8 mouse cellular contexts compared by ENCODE assay signal in the genomic region with DNA sequence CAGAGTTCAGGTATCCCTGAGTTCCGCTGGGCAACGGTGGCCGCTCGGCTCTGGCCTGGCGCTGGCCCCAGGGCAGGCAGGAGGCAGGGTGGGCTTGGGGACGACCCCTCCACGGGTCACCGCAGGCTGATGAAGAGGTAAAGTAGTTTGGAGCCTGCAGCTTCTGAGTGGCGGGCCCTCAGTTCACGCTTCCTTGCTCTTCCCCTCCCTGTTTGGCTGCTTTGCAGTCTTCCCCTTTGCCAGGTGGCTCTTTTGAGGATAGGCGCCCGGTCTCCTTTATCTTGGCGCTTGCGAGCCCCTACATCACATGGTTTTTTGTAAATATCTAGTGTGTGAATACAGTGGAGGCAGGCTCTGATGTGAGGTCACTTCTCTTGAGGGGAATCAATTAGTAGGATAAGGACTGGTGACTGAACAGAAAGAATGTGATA. TPM values are rescaled to one million over a fixed set of nuclear protein-coding genes. Genes with fewer than 3 reads are reported as not detected.
DNase-seq lines count a peak whose midpoint lies in the region; ATAC-seq lines count a peak whose summit lies in the region.

No protein-coding gene starts in this region.

- peak overlapping the region; percentile 75 for H3K4me3 ChIP-seq in heart, embryonic 15.5 days
- H3K4me3 ChIP-seq in erythroblast, embryonic 14.5 days (replicated peaks): peak overlapping the region; percentile 68
- H3K4me3 ChIP-seq in liver, embryonic 12.5 days: peak overlapping the region; percentile 77
- peak overlapping the region; percentile 72 for H3K4me3 ChIP-seq in stomach, embryonic 16.5 days (replicated peaks; ENCODE audit: low read length)

- H3K4me2 ChIP-seq in heart, embryonic 15.5 days: peak overlapping the region; percentile 56
- H3K4me2 ChIP-seq in liver, embryonic 12.5 days: peak overlapping the region; percentile 67
- peak overlapping the region; percentile 49 for H3K4me2 ChIP-seq in stomach, embryonic 16.5 days (ENCODE audit: low read depth, low read length)

- no peak; the same call in 1 of the 2 replicates for ATAC-seq in heart, embryonic 15.5 days (replicated peaks; ENCODE audit: insufficient number of reproducible peaks, insufficient read depth, low FRiP score, low read depth)
- peak; percentile 65 for ATAC-seq in liver, embryonic 12.5 days
- ATAC-seq in stomach, embryonic 16.5 days (ENCODE audit: insufficient read depth, low FRiP score): no peak

- DNase-seq in heart, adult 11 months: no peak
- DNase-seq in ES-CJ7 (ENCODE audit: low read depth, low spot score): peak; percentile 2
- DNase-seq in thymus, postnatal 14 days: no peak
- no peak for DNase-seq in frontal cortex, postnatal 14 days (ENCODE audit: low spot score in 2 of 2)

- H3K36me3 ChIP-seq in heart, embryonic 15.5 days: no peaks in the 10 kb centered on the region
- H3K36me3 ChIP-seq in erythroblast, embryonic 14.5 days (ENCODE audit: control insufficient read depth): peaks cover 2% of the 10 kb centered on the region; the same call in 1 of the 2 replicates
- H3K36me3 ChIP-seq in liver, embryonic 12.5 days: peaks cover 4% of the 10 kb centered on the region; the same call in 1 of the 2 replicates
- no peaks in the 10 kb centered on the region for H3K36me3 ChIP-seq in stomach, embryonic 16.5 days (ENCODE audit: control insufficient read depth, insufficient read depth, low read length)

- peaks cover 7% of the 10 kb centered on the region for H3K4me1 ChIP-seq in heart, embryonic 15.5 days (replicated peaks)
- peaks cover 6% of the 10 kb centered on the region for H3K4me1 ChIP-seq in erythroblast, embryonic 14.5 days (ENCODE audit: control insufficient read depth)
- H3K4me1 ChIP-seq in liver, embryonic 12.5 days: peaks cover 4% of the 10 kb centered on the region; the same call in 1 of the 2 replicates
- H3K4me1 ChIP-seq in stomach, embryonic 16.5 days (ENCODE audit: control insufficient read depth, insufficient read depth, low read length): no peaks in the 10 kb centered on the region

- H3K27me3 ChIP-seq in heart, embryonic 15.5 days: no peaks in the 10 kb centered on the region
- H3K27me3 ChIP-seq in erythroblast, embryonic 14.5 days (ENCODE audit: control insufficient read depth): peaks cover 10% of the 10 kb centered on the region; the same call in 1 of the 2 replicates
- no peaks in the 10 kb centered on the region for H3K27me3 ChIP-seq in liver, embryonic 12.5 days (replicated peaks)
- no peaks in the 10 kb centered on the region for H3K27me3 ChIP-seq in stomach, embryonic 16.5 days (ENCODE audit: control insufficient read depth, insufficient read depth, low read length)

- peak overlapping the region; percentile 76 for H3K9ac ChIP-seq in heart, embryonic 15.5 days
- peak overlapping the region; percentile 76 for H3K9ac ChIP-seq in liver, embryonic 12.5 days
- peak overlapping the region; percentile 82 for H3K9ac ChIP-seq in stomach, embryonic 16.5 days (ENCODE audit: low read length)

- no peaks in the 10 kb centered on the region for H3K9me3 ChIP-seq in heart, embryonic 15.5 days (replicated peaks)
- peaks cover 6% of the 10 kb centered on the region for H3K9me3 ChIP-seq in erythroblast, embryonic 14.5 days (ENCODE audit: control insufficient read depth, low read length)
- no peaks in the 10 kb centered on the region for H3K9me3 ChIP-seq in liver, embryonic 12.5 days (replicated peaks)
- no peaks in the 10 kb centered on the region for H3K9me3 ChIP-seq in stomach, embryonic 16.5 days (replicated peaks; ENCODE audit: control insufficient read depth, low read length)

- peak overlapping the region; percentile 88 for H3K27ac ChIP-seq in heart, embryonic 15.5 days
- peak overlapping the region; percentile 83 for H3K27ac ChIP-seq in liver, embryonic 12.5 days
- H3K27ac ChIP-seq in stomach, embryonic 16.5 days (ENCODE audit: low read length): peak overlapping the region; percentile 66

- WGBS in heart, embryonic 15.5 days: 19% methylated on average over 13 of the region's 14 CpGs
- 8% methylated on average over 14 of the region's 14 CpGs for WGBS in liver, embryonic 12.5 days (ENCODE audit: insufficient replicate concordance)
- WGBS in stomach, embryonic 16.5 days: 11% methylated on average over 14 of the region's 14 CpGs

RNA-seq across cellular contexts. Expression of a gene that starts 1.2 kb away (rescaled TPM):
- 39.5 and 45.7 TPM in 2 replicates for polyA plus RNA-seq in heart, embryonic 15.5 days (2015; fragmentation: Nextera tagmentation; extraction: Ambion mirVana)
- 0.15 and 0.22 TPM in 2 replicates for polyA plus RNA-seq in erythroblast, embryonic 14.5 days (2012)
- 37.1 and 38.1 TPM in 2 replicates for polyA plus RNA-seq in liver, embryonic 12.5 days (2016; fragmentation: Nextera tagmentation; extraction: Ambion mirVana)
- 43.8 and 51.5 TPM in 2 replicates for polyA plus RNA-seq in stomach, embryonic 16.5 days (2015; fragmentation: Nextera tagmentation; extraction: Ambion mirVana)

Comparison
In these comparisons a context has a peak if more than half of its experiments do, and no peak if none do; other contexts are left out.
1. RNA of a gene that starts 1.2 kb away (polyA plus RNA-seq): 43.8 to 51.5 TPM in stomach, embryonic 16.5 days, 39.5 to 45.7 TPM in heart, embryonic 15.5 days and 37.1 to 38.1 TPM in liver, embryonic 12.5 days; 0.15 to 0.22 TPM in erythroblast, embryonic 14.5 days; every median in the first group is over 10 times any median in the second.
2. Peak in every context shown above with its lines, with median percentiles within 50 percentile points of each other: H3K27ac ChIP-seq, H3K4me2 ChIP-seq, H3K4me3 ChIP-seq and H3K9ac ChIP-seq.